Mouse (Mus musculus) left cerebral cortex, postnatal 14 days (tissue): ENCODE results near the gene Wfdc1. TPM values are rescaled to one million over a fixed set of nuclear protein-coding genes. Genes with fewer than 3 reads are reported as not detected.

Source experiments
- DNase-seq, 2 experiments: peaks; one replicate each; pipeline ENCODE4 v3.0.0; 2021 to 2022; ENCODE audit warnings: low spot score in 2 of 2, mixed read lengths in 1 of 2
- intact Hi-C: fragments of 180-260 bp; cut with DNase I; formaldehyde crosslinking; loops from one replicate; pipeline ENCODE4 v1.15.1; 2025
- total RNA-seq, 2 experiments: library from RNA; stranded (reverse); gene quantifications; 2 replicates each; pipeline ENCODE4 v1.2.3; 2021

The Wfdc1 gene
- total RNA-seq, 2 experiments from 2014 or later: 8.8 to 9.3 TPM

- DNase-seq: no peak
- intact Hi-C loops: loop anchor here (10.0 kb wide), 1 partner anchor 261 kb away; no protein-coding TSS in a partner anchor
These were observed 9.3 kb downstream of the Wfdc1 start for GRCm38 (mm10) chr8:119675457-119675856.

GRCm38 (mm10) chr8:119676389-119676788 lies 10.2 kb downstream of the Wfdc1 start:
- intact Hi-C loops: loop anchor here (1.0 to 10.0 kb wide), 3 partner anchors 230 to 262 kb away; partner anchors contain the start of gene Necab2
- DNase-seq: peak; percentile 95 to 96

DNA sequence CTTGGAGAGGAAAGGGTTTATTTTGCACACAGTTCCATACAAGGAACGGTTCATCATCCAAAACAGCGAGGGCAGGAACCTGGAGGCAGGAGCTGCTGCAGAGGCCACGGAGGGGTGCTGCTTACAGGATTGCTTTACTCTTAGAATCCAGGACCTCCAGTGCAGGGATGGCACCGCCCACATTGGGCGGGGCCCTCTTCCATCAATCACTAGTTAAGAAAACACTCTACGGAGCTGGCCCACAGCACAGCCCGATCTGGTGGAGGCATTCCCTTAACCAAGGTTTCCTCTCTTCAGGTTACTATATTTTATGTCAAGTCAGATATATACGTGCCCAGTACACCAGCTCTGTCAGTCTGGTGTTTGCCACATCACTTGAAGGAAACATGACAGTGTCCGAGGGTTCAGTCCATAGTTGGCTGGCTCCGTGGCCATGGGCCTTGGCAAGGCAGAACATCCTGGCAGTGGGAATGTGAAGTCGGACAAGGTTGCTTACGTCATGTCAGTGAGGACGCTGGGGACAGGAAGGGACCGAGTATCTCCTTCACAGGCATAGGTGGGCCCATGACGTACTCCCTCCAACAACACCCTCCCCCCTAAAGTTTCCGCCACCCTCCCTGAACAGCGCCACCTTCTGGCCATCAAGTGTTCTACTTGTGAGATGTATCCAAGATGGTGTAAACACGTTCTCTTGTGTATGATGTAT lies 12.1 kb downstream of the Wfdc1 start:
- intact Hi-C loops: loop anchor here (10.0 kb wide), 1 partner anchor 263 kb away; no protein-coding TSS in a partner anchor
- DNase-seq: peak in 1 of 2 experiments; percentile 32

- no peak for DNase-seq
- intact Hi-C loops: loop anchor here (10.0 kb wide), 1 partner anchor 264 kb away; no protein-coding TSS in a partner anchor
These were observed 13.0 kb downstream of the Wfdc1 start for GRCm38 (mm10) chr8:119679184-119679583.

DNA sequence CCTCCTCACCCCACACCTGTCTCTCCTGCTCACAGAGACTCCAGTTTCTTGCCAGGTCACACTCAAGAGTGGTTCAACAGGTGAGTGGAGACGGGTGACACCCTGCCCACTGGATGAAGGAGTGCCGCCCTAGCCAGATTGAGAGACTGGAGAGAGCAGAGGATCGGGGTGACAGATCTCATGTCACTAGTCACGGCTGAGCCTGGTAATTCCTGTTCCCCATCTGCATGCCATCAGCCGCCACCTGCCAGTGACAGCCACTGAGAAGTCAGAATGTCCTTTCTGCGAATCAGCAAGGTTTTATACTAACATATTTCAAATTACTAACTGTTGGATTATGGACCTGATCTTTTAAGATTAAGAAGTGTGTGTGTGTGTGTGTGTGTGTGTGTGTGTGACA lies 24.4 kb downstream of the Wfdc1 start:
- intact Hi-C loops: no loop called here
- no peak for DNase-seq

GRCm38 (mm10) chr8:119691989-119692388 lies 25.8 kb downstream of the Wfdc1 start:
- no peak for DNase-seq
- intact Hi-C loops: no loop called here

- intact Hi-C loops: no loop called here
- DNase-seq: no peak
These were observed 28.5 kb downstream of the Wfdc1 start for GRCm38 (mm10) chr8:119694696-119695095.

DNA sequence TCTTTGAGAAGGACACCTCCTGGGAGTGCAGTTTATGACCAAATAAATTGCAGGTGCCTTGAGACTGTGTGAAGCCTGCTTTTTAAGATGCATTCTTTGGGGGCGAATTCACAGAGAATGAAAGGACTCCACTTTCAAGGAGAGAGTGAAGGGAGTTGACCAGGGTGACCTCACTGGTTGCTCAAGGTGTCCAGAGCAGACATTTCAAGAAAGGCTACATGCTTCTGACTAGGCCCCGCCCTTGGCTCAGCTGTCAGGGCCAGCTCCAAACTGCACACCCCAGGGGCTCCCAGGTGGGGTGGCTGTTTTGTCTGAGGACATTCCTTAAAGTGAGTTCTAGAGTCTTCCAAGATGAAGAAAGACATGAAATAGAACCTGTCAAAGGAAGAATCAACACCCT lies 31.0 kb downstream of the Wfdc1 start:
- intact Hi-C loops: no loop called here
- no peak for DNase-seq

DNA sequence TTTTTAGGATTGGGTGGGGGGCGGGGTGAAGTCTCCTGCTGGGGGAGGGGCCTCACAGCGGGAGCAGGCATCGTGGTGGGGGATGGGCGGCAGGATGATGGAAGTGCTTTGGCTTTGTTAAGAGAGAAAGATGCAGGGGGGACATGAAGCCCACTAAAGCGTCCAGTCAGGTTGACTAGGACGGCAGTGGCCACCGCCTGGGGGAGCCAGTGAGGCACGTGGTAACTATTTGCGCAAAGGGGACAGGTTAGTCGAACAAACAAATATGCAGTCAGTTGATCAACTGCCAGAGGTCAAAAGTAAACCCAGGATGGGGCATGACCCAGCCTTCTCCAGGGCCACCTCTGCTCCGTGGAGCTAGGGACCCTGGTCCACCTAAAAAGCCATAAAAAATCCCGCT lies 32.8 kb downstream of the Wfdc1 start:
- intact Hi-C loops: no loop called here
- peak in 1 of 2 experiments; percentile 43 for DNase-seq

- intact Hi-C loops: no loop called here
These were observed 33.5 kb downstream of the Wfdc1 start, which contains the start of gene Atp2c2 for GRCm38 (mm10) chr8:119699549-119700134. Gene Atp2c2, plus strand, starts transcription at chr8:119700009.

DNA sequence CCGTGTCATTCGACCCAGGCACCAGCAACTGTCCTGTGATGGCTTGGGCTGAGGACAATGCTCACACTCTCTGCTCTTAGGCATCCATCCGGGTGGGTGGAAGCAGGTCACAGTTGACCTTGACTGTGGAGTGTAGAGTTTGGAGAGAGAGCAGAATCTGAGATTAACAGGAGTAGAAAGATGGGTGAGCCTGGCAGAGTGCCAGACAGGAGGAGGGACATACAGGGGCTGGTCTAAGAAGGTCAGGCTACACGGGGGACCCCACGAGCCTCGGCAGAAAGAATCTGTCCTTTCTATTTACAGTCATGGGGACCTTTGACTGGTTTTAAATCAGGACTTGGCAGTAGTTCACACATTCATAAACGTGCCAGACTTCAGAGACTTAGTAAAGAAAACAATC lies 36.8 kb downstream of the Wfdc1 start:
- intact Hi-C loops: no loop called here
- DNase-seq: no peak

More at GRCm38 (mm10) chr8:119699549-119700134, 33.5 kb downstream of the Wfdc1 start, which contains the start of gene Atp2c2:
- DNase-seq: no peak

DNA sequence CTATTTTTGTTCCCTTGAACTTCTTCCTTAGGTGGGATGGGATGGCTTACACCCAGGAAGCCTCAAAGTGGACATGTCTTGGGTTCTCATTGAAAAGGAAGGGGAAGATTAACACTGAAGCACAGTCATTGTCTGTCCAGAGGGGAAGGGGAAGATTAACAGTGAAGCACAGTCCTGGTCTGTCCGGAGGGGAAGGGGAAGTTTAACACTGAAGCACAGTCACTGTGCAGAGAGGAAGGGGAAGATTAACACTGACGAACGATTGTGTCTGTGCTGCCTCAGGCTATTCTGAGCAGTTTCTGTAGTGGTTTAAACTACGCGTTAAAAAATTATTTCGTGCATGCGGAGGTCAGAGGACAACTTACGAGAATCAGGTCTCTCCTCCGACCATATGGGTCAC lies 41.0 kb downstream of the Wfdc1 start:
- no peak for DNase-seq

GRCm38 (mm10) chr8:119708471-119708870 lies 42.3 kb downstream of the Wfdc1 start:
- intact Hi-C loops: no loop called here
- no peak for DNase-seq

More for the DNA sequence above, 41.0 kb downstream of the Wfdc1 start:
- intact Hi-C loops: no loop called here

DNA sequence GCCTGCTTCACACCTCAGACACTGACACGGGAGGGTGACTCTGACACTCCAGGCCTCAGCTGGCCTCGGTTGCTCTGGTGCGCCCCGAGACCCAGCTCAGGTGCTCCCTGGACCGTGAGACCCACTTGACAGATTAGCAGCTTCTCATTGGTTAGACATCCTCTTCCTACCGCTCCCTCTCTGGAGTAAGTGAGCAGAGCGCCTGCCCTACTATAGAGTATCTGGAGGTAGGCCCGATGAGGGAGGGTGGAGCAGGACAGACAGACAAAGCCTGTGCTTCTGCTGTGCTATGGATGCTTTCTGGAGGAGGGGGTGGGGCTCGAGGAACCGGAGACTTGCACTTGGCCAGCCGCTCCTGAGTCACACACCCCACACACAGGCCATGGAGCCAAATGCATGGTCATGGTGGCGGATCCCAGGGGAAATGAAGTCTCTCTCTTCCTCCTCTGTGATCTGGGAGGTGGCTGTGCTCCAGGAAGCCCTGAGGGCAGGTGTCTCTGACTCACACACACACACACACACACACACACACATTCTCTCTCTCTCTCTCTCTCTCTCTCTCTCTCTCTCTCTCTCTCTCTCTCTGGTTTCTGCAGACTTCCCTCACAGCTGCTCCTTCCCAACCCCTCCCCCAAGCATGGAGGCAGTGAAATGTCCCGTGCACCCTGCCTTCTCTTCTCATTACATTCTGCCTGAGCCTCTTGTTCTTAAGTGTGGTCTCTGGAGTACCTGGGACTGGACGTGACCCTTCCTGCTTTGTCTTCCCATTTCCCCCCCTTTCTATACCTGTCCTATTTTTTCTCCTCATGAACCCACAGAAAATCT lies 42.9 kb downstream of the Wfdc1 start:
- intact Hi-C loops: no loop called here
- DNase-seq: no peak

DNA sequence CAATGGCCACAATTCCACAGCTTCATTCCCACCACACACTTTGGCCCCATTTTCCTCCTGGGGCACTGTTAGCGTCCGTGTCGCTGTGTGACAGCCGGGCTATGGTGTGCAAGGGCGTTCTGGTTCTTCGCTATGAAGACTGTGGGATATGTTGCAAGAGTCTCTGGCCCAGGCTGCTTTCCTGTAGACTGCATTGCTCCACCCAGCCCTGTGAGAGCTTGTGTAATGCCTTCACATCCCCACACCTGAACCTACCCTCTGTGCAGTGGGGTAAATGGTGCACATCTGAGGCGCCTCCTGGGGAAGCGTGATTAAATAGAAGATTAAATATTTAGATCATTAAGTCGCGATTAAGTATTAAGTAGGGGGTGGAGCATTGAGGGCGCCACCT lies 43.5 kb downstream of the Wfdc1 start:
- DNase-seq: no peak
- intact Hi-C loops: no loop called here

DNA sequence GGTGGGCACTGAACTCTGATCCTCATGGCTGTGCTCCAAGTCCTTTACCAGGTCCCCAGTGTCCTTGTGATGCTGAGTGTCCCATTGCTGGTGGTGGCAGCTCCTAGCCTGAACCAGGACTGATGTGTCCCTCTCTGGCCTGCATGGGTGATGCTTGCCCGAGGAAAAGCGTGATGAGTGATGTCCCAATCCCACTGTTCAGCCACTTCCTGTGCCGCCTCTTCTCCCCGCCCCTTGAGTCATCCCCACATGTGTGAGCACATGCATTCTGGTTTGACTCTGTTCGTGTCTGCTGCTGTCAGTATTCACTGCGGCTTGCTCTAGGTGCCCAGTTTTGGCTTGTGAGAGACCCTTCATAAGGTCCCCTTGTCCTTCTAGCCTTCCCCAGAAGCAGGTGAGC lies 46.1 kb downstream of the Wfdc1 start:
- intact Hi-C loops: no loop called here
- no peak for DNase-seq

DNA sequence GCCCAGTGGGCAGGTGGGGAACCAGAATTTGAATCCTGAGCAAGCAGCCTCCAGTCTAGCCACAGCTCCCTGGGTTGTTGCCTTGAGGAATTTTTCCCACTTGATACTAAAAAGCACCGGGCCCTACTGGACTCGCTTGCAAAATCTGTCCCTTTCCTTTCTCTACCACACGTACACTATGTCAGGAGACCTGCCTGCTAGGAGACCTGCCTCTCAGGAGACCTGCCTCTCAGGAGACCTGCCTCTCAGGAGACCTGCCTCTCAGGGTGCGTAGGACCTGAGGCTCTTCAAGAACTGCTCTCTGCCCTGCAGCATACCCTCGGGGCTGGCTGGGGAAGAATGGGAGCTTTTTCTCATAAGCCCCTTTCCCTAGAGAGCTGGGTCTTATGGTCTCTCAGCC lies 47.3 kb downstream of the Wfdc1 start:
- DNase-seq: no peak
- intact Hi-C loops: no loop called here

DNA sequence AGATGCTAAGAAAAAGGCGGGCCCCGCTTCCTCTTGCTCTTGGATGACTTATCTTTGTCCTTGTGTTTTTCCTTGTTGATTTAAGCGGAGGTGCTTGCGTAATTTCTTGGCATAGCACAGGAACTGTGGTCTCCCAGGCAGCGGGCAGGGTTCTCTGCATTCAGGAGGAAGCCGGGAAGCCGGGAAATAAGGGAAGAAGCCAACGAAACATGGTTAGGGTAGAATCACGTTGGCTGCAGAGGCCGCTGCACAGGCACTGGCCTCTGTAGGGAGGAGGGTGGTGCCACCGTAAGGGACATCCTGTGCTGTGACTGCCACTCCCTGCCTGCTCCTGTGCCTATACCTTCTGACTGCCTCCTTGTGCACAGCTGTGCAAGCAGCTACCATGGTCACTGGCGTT lies 49.1 kb downstream of the Wfdc1 start:
- no peak for DNase-seq
- intact Hi-C loops: no loop called here

GRCm38 (mm10) chr8:119716730-119717299 lies 50.6 kb downstream of the Wfdc1 start:
- no peak for DNase-seq
- intact Hi-C loops: no loop called here

- no peak for DNase-seq
These were observed 51.6 kb downstream of the Wfdc1 start for GRCm38 (mm10) chr8:119717765-119718164.

More at GRCm38 (mm10) chr8:119717765-119718164, 51.6 kb downstream of the Wfdc1 start:
- intact Hi-C loops: no loop called here
